Mouse (Mus musculus) embryonic facial prominence, embryonic 12.5 days (tissue): ENCODE measurements at regions not wholly inside any gene's neighbourhood (a gene's known extent, or its start where the extent isn't known, plus 50 kb on each side); places are given as distances from the start of the nearest gene placed in this dataset.

ENCODE experiments used
- ATAC-seq: fragments of 200-750 bp; cut with Nextera tagmentation; 2 replicates; pipeline ENCODE4 v1.8.0; 2017; ENCODE audit not compliant: insufficient number of reproducible peaks, insufficient read depth, low FRiP score, low TSS enrichment
- H3K27ac ChIP-seq: fragments of 300-500 bp; sonication (generic); 2 replicates; pipeline ENCODE4 v1.5.1; 2016; ENCODE audit warnings: mild to moderate bottlenecking
- H3K27me3 ChIP-seq: fragments of 300-500 bp; sonication (generic); 2 replicates; pipeline ENCODE4 v1.6.1; 2016; ENCODE audit warnings: mild to moderate bottlenecking, moderate library complexity
- H3K36me3 ChIP-seq: fragments of 300-500 bp; sonication (generic); 2 replicates; pipeline ENCODE4 v1.6.1; 2016; ENCODE audit warnings: mild to moderate bottlenecking
- H3K4me1 ChIP-seq: fragments of 300-500 bp; sonication (generic); 2 replicates; pipeline ENCODE4 v1.6.1; 2016
- H3K4me2 ChIP-seq: fragments of 300-500 bp; sonication (generic); replicated peaks from 2 replicates; pipeline ENCODE4 v1.6.1; 2016; ENCODE audit warnings: mild to moderate bottlenecking, moderate library complexity
- H3K4me3 ChIP-seq: fragments of 300-500 bp; sonication (generic); 2 replicates; pipeline ENCODE4 v1.5.1; 2016; ENCODE audit warnings: mild to moderate bottlenecking
- H3K9ac ChIP-seq: fragments of 300-500 bp; sonication (generic); 2 replicates; pipeline ENCODE4 v1.6.1; 2016; ENCODE audit warnings: mild to moderate bottlenecking, moderate library complexity
- H3K9me3 ChIP-seq: fragments of 300-500 bp; sonication (generic); 2 replicates; pipeline ENCODE4 v1.6.1; 2016; ENCODE audit warnings: mild to moderate bottlenecking, moderate library complexity
- WGBS: fragments of 180-500 bp; shearing (Covaris S2); methylation state at CpG from one replicate; pipeline ENCODE4 v1.1.7; 2016; 5-methylcytosine and 5-hydroxymethylcytosine counted together

DNA sequence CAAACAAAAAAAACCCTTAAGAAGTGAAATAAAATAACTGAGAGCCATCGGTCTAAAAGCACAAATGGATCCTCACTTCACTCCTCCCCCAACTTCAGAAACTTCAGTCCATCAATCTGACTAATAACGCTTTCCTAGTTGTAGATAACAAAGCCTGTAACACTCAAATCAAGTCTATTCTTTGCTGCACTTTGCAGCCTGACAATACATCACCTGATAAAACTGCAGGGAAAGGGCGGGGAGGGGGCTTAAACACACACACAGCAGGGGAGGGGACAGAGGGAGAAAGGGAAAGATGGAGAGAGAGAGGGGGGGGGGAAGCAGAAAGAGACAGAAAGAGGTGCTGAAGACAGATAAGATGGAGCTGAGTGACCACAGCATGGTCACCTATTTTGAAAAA is 99.8 kb upstream of the B3galt2 start:
- Histone ChIP-seq H3K36me3 (no peaks in the 10 kb centered on the region), H3K27ac (no peak overlapping the region), H3K4me2 (no peak overlapping the region), H3K4me3 (no peak overlapping the region), H3K9me3 (no peaks in the 10 kb centered on the region), H3K9ac (no peak overlapping the region), H3K4me1 (no peaks in the 10 kb centered on the region), H3K27me3 (no peaks in the 10 kb centered on the region)
- WGBS = 44% methylated on average over 3 of the region's 3 CpGs
- no peak for ATAC-seq
